Mouse (Mus musculus) mature B cell (primary cell): ENCODE data around the gene Hoxc4.

Experiments
- in situ Hi-C: fragments of 300-500 bp; cut with MboI; formaldehyde crosslinking; loops from 2 replicates; pipeline ENCODE4 v1.14.3; 2019

The Hoxc4 gene

GRCm38 (mm10) chr15:103034807-103035547 lies 16.2 kb downstream of the Hoxc4 start:
- in situ Hi-C loops = no loop called here

- in situ Hi-C loops = no loop called here
These were observed 16.8 kb downstream of the Hoxc4 start for GRCm38 (mm10) chr15:103035548-103035881.

- in situ Hi-C loops = no loop called here
These were observed 18.8 kb downstream of the Hoxc4 start for GRCm38 (mm10) chr15:103037579-103037978.

- in situ Hi-C loops = no loop called here
These were observed 20.2 kb downstream of the Hoxc4 start for GRCm38 (mm10) chr15:103038701-103039480.

GRCm38 (mm10) chr15:103039609-103040008 lies 20.9 kb downstream of the Hoxc4 start:
- in situ Hi-C loops = no loop called here

- in situ Hi-C loops = no loop called here
These were observed 21.9 kb downstream of the Hoxc4 start for GRCm38 (mm10) chr15:103040601-103041000.

- in situ Hi-C loops = no loop called here
These were observed 22.9 kb downstream of the Hoxc4 start for GRCm38 (mm10) chr15:103041613-103042012.

GRCm38 (mm10) chr15:103042209-103042608 lies 23.5 kb downstream of the Hoxc4 start:
- in situ Hi-C loops = no loop called here

- in situ Hi-C loops = no loop called here
These were observed 32.9 kb downstream of the Hoxc4 start for GRCm38 (mm10) chr15:103051670-103052069.

- in situ Hi-C loops = no loop called here
These were observed 34.5 kb downstream of the Hoxc4 start for GRCm38 (mm10) chr15:103053210-103053609.

GRCm38 (mm10) chr15:103056396-103056795 lies 37.7 kb downstream of the Hoxc4 start:
- in situ Hi-C loops = no loop called here

- in situ Hi-C loops = no loop called here
These were observed 40.0 kb downstream of the Hoxc4 start for GRCm38 (mm10) chr15:103058715-103059114.

- in situ Hi-C loops = no loop called here
These were observed 40.8 kb downstream of the Hoxc4 start for GRCm38 (mm10) chr15:103059393-103059992.

GRCm38 (mm10) chr15:103060021-103060340 lies 41.2 kb downstream of the Hoxc4 start:
- in situ Hi-C loops = no loop called here

- in situ Hi-C loops = no loop called here
These were observed 41.8 kb downstream of the Hoxc4 start for GRCm38 (mm10) chr15:103060341-103061130.

GRCm38 (mm10) chr15:103061131-103061825 lies 42.5 kb downstream of the Hoxc4 start:
- in situ Hi-C loops = no loop called here

GRCm38 (mm10) chr15:103061988-103062387 lies 43.3 kb downstream of the Hoxc4 start:
- in situ Hi-C loops = no loop called here

- in situ Hi-C loops = no loop called here
These were observed 46.9 kb downstream of the Hoxc4 start for GRCm38 (mm10) chr15:103065642-103066041.

- in situ Hi-C loops = no loop called here
These were observed 49.0 kb downstream of the Hoxc4 start for GRCm38 (mm10) chr15:103067701-103068100.

GRCm38 (mm10) chr15:103069173-103069572 lies 50.4 kb downstream of the Hoxc4 start:
- in situ Hi-C loops = no loop called here

GRCm38 (mm10) chr15:103071266-103071665 lies 52.5 kb downstream of the Hoxc4 start:
- in situ Hi-C loops = no loop called here
